Mouse (Mus musculus): ENCODE measurements around the gene Plekhm3. TPM values are rescaled to one million over a fixed set of nuclear protein-coding genes. Genes with fewer than 3 reads are reported as not detected.

Gene Plekhm3
- 1 to 10 TPM in 1 of 2 experiments, under 1 TPM in 1; 0.29 to 1.4 TPM for polyA plus RNA-seq (2012; fragmentation: generic; extraction: Trizol)

GRCm38 (mm10) chr1:64956479-64956961 lies at the start of gene Plekhm3:
Plekhm3 (minus strand) TSS chr1:64956824.

DNA sequence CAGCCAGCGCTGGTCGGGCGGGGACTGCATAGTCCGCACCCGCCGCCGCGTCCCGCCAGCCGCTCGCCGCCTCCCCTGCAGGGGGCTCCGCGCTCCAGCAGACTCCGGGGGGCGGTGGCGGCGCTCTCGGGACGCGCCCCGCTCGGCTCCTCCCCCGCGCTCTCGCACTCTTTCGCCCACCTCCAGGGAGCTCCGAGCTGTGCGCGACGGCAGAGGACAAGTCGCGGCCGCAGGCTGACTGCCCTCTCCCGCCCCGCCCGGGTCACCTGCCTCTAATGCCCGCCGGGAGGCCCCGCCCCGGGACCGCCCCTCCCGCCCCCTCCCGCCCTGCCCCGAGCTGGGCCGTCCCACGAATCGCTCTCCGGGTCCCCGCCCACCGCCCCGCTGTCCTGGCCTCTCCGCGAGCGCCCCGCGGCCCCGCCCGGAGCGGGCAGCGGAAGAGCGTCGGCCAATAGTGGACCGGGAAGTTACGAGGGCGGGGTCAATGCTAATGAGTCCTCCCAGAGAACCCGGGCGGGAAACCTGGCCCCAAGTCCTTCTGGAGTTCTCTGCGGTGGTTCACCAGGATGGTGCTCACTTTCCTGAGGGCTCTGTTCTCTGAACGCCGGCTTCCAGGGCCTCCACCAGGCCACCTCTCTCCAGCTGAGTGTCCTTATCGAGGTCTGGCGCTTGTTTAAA lies 219.0 kb downstream of the Plekhm3 start, which contains the start of gene Fzd5:
Fzd5 (minus strand) TSS at position 250 of the 678 bp plus-strand sequence.

Other genes starting within 250 kb of the Plekhm3 start
- gene Fzd5, start 219.1 kb downstream of the Plekhm3 start, polyA plus RNA-seq (2012; fragmentation: generic; extraction: Trizol): 1 to 10 TPM in 1 of 2 experiments, under 1 TPM in 1; 0.26 to 1.8 TPM
- gene Akr1cl, start 75.9 kb upstream of the Plekhm3 start, polyA plus RNA-seq (2012; fragmentation: generic; extraction: Trizol): under 1 TPM in 1 of 2 experiments, not detected in 1; 0.24 TPM
- gene Cryge, start 94.3 kb upstream of the Plekhm3 start, polyA plus RNA-seq (2012; fragmentation: generic; extraction: Trizol): not detected
- gene Crygd, start 106.6 kb upstream of the Plekhm3 start, polyA plus RNA-seq (2012; fragmentation: generic; extraction: Trizol): not detected
- gene Crygc, start 116.9 kb upstream of the Plekhm3 start, polyA plus RNA-seq (2012; fragmentation: generic; extraction: Trizol): not detected
- gene Crygb, start 125.5 kb upstream of the Plekhm3 start, polyA plus RNA-seq (2012; fragmentation: generic; extraction: Trizol): not detected
- under 1 TPM in 1 of 2 experiments, not detected in 1; 0.08 TPM for gene Cryga, start 146.5 kb upstream of the Plekhm3 start, polyA plus RNA-seq (2012; fragmentation: generic; extraction: Trizol)
- gene Gm28845, start 162.7 kb upstream of the Plekhm3 start, polyA plus RNA-seq (2012; fragmentation: generic; extraction: Trizol): not detected
- gene D630023F18Rik, start 166.4 kb upstream of the Plekhm3 start, polyA plus RNA-seq (2012; fragmentation: generic; extraction: Trizol): under 1 TPM in 1 of 2 experiments, not detected in 1; 0.47 TPM
- gene Idh1, start 229.7 kb upstream of the Plekhm3 start, polyA plus RNA-seq (2012; fragmentation: generic; extraction: Trizol): 10 to 100 TPM in 1 of 2 experiments, 1 to 10 TPM in 1; 2.8 to 66.9 TPM
- 1 to 10 TPM in 1 of 2 experiments, under 1 TPM in 1; 0.34 to 1.7 TPM for gene Pikfyve, start 229.9 kb upstream of the Plekhm3 start, polyA plus RNA-seq (2012; fragmentation: generic; extraction: Trizol)

Data from C3H10T1/2 (cell line).